Mouse (Mus musculus) megakaryocyte, embryonic 14.5 days (primary cell): ENCODE measurements around the gene Spata25.

ENCODE experiments used
- FLI1 ChIP-seq: IDR thresholded peaks from 2 replicates; pipeline ENCODE4 v1.6.1; 2012; ENCODE audit warnings: low read length, inconsistent platforms, mixed read lengths
- GATA1 ChIP-seq: IDR thresholded peaks from 3 replicates; pipeline ENCODE4 v1.6.1; 2012; ENCODE audit warnings: mixed read lengths, low read length, inconsistent platforms, borderline replicate concordance

DNA sequence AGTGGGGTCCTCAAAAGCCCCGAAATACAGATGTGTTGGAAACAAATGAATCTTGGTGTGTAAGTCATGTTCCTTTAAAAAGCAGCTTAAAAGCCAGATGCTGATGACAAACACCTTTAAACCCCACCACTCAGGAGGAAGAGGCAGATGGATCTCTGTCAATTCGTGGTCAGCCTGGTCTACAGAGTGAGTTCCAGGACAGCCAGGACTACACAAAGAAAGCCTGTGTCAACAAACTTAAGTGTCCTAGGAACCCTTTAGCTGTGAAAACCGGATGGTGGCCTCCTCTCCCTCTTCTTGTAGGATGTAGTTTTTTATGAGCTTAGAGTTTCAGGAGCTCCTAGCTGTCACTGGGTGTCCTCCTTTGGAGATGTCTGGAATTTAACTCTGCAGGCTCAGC, 45.3 kb upstream of the Spata25 start:
- no peak for TF ChIP-seq GATA1
- no peak for TF ChIP-seq FLI1
